Mouse (Mus musculus): ENCODE results near the gene Ttll12.

The Ttll12 gene

DNA sequence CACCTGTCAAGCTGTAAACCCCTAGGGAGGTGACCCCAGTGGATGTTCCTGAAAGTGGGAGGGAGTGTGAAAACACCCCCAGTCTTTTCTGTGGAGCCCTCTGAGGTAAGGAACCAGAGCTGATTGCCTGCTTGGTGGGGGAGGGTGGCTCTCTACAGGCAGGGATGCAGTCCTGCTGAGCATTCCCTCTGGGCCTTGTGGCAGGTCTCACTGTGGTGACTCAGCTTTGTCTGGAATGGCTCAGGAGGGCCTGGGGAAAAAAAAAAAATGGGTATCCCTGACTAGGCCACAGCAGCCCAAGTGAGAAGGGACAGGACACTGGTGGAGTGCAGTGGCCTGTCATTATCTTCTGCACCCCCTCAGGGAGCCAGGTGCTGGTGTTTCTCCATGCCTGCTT lies 1.8 kb downstream of the Ttll12 start:
- no peak for DNase-seq

DNA sequence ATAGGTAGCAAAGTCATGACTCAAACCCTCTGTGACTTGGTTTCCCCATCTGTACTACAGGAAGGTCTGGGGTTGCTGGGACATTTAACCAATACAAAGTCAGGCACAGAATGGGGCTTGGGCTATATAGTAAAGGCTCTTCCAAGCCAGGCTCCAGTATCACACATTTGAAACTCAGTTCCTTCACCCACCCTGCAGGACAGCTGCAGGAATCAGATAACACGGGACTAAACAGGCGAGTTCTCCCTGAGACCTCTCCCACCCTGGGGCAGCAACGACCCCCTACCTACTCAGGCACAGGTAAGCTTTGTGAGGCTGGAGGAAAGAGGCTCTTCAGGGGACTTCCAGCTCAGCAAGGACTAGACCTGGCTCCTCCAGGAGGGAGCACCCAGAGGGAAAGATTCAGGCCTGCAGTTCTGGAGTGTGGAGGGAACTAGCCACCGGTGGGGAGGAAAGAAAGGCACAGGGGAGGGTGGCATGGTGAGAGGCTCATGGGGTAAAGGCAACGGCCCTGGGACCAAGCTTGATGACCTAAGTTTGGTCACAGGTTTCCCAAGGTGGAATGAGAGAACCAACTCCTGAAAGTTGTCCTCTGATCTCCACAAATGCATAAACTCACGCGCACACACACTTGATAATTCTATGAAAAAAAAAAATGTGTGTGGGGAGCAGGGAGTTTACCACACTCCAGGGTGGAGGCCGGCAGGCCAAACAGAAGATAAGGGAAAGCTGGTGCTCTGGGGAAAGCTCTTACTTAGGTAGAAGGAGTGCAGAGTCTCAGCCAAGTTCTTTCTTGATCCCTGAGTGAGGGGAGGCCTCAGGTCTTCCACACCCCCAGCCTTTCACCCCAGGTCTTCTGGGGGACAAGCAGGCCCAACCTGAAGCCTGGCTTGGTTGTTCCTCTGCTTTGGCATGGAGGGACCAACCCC lies 2.4 kb downstream of the Ttll12 start:
- DNase-seq = no peak

- DNase-seq = no peak
Measured at GRCm38 (mm10) chr15:83591758-83592157, 3.2 kb downstream of the Ttll12 start.

GRCm38 (mm10) chr15:83590841-83591240 lies 4.1 kb downstream of the Ttll12 start:
- no peak for DNase-seq

GRCm38 (mm10) chr15:83584741-83585220 lies 10.2 kb downstream of the Ttll12 start:
- DNase-seq = no peak

DNA sequence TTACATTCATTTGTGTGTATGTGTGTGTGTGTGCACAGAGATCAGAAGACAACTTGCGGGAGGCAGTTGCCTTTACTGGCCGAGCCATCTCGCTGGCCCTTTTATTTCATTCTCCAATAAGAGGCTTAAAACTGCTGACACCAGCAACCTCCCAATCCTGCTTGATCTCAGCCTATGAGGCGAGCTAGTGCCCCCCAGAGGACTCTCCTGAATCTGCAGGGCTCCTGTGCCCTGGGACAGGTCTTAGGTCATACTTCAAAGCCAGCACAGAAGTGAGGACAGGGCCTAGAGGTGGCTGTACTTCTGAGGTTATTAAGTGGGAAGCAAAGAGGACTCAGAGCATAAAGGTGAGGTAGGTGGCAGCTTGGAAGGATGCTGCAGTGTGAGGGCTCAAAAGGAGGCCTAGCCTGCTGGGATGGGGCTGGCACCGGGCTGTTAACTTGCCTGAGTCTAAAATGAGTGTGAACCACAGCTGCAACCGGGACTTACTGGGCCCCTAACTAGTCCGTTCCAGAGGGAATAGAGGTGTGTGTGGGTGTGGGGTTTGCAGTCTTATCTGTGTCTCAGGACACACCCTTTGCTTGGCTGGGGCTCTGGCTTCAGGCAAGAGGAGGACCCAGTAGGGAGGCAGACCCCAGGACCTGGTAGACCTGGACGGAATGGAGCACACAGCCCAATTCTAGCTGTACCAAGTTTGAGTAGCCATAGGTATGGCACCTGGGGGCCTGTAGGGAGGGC lies 11.4 kb downstream of the Ttll12 start:
- peak; percentile 69 for DNase-seq

- DNase-seq = no peak
Measured at GRCm38 (mm10) chr15:83582931-83583330, 12.0 kb downstream of the Ttll12 start.

DNA sequence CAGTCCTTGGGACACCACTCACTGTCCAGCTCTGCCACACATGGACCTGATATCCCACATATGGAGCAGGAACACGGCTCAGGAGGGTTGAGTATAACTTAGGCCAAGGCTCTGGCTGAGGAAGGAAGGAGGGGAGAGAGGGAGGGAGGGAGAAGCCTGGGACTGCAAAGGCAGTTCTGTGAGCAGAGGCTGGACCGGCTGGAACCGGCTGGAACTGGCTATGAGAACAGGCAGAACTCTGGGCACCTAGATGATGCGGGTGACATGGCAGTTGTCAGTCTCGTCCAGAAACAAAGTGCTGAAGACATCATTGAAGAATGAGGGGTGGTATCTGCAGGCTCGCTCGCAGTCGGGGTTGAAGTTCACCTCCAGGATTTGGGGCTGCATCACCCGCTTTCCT lies 18.3 kb downstream of the Ttll12 start:
- no peak for DNase-seq

DNA sequence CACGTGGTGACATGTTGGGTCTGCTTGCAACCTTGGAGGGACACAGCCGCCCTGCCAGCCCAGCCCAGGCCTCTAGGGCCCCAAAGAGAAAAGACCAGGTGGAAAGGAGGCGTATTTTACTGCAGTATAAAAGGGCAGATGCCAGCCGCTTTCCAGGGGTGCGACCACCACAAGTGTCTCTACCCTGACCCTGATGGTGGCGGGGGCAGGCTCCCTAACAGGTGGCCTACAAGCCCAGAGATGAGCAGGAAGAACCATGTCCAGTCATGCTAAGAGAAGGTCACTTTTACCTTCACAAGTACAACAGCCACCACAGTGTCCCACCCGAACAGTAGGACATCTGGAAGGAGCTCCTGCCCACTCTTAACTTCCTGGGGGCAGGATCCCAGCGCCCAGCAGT lies 19.4 kb downstream of the Ttll12 start:
- DNase-seq = no peak

- no peak for DNase-seq
Measured at GRCm38 (mm10) chr15:83574731-83575351, 20.1 kb downstream of the Ttll12 start.

GRCm38 (mm10) chr15:83573606-83574005 lies 21.4 kb downstream of the Ttll12 start:
- no peak for DNase-seq

GRCm38 (mm10) chr15:83572132-83572531 lies 22.8 kb downstream of the Ttll12 start:
- DNase-seq = no peak

DNA sequence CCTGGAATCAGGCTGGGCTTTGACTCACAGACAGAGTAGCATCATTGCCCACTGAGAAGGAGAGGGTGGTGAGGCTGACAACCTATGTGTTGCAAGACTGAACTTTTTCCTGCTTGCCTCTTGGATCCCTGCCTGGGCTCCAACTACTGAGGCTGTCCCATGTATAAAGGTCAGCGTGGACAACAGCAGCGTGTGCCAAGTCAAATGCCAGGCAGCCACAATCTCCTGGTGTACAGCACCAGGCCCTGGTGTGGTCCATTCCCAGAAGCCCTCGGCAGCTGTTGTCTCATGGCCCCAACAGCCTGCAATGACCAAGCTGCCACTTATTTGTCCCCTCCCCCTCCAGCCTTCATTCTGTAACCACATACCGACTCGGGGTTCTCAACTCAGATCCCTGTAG lies 23.3 kb downstream of the Ttll12 start:
- no peak for DNase-seq

DNA sequence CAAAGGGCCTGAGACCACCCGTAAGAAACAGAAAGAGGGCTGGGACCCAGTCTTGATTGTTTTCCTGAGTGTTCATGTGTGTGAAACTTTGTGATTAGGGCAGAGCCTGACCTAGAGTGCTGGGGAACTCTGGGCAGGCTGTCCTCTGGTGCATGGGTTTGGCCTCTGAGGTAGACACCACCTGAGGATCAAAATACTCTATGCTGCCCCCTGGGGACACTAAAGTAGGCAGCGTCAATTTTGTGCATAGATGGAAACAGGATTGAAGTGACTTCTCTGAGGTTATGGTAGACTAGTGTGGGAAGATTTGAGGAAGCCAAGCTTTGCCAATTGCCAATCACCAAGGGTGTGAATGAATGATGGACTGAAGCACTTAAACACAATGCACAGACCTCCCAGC lies 24.3 kb downstream of the Ttll12 start:
- no peak for DNase-seq

- DNase-seq = no peak
Measured at GRCm38 (mm10) chr15:83569682-83570081, 25.3 kb downstream of the Ttll12 start.

DNA sequence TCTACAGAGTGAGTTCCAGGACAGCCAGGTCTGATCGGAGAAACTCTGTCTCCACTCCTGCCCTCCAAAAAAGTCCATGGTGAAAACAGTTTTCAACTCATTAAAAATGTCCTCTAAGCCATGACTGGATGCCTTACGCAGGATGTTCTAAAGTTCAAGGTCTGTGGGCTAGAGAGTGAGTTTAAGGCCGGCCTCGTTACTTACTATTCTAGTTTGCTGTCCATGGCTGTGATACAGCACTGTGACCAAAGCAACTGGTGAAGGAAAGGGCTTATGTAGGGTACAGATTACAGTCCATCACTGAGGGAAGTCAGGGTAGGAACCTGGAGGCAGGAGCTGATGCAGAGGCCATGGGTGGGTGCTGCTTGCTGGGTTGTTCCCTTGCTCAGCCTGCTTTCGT lies 26.4 kb downstream of the Ttll12 start:
- DNase-seq = no peak

DNA sequence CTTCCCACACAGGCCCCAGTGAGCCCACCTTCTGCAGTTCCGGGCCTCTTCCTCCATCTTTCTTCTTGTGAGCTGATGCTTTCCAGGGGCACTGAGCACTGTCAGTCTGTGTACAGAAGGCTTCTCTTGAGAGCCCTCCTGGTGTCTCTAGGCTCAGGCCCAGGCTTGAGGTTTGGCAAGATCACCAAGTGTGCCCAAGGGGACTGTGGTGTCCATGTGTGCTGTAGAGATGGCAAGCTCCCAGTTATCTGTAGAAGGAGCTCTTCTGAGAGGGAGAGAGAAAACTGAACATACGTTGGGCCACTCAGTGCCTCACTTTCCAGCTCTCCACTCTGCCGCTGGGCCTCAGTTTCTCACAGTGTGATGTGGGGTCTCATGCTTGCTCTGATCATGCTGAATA lies 27.2 kb downstream of the Ttll12 start:
- DNase-seq = no peak

GRCm38 (mm10) chr15:83566006-83566405 lies 29.0 kb downstream of the Ttll12 start:
- no peak for DNase-seq

- no peak for DNase-seq
Measured at GRCm38 (mm10) chr15:83565434-83565833, 29.5 kb downstream of the Ttll12 start.

DNA sequence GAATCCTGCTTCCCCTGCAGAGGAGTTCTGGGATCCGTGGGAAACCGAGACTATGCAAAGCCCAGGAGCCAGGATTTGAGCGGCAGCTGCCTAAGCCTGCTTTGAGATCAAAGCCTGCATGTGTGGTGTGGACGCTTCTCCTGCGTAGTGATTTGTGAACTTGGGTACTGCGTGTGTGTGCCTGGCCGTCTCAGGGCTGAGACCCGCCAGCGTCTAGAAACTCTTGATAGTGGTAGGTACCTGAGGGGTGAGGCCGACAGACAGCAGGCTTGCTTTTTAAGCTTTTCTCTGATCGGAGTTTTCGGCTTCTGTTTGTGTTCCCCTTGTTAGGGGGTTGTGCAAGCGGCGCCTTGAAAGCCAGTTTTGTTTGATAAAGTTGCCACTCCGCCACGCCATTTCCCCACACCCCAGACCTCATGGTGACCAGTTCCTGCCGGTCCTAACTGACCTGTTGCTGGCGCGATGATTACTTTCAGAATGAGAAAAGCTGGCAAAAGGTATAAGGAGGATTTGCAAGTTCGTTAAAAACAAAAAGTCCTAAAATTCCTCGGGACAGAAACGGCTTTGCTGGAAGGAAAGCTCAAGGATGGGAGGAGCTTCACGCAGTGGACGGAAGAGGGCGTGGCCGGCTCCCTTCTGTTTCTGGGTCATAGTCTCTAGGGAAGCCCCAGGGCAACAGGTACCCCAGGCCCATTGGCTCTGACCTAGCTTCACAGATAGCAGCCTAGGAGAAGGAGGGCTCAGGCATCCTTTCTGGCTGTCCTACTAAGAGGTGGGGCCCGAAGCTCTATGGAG lies 30.9 kb downstream of the Ttll12 start:
- peak; percentile 74 for DNase-seq

DNA sequence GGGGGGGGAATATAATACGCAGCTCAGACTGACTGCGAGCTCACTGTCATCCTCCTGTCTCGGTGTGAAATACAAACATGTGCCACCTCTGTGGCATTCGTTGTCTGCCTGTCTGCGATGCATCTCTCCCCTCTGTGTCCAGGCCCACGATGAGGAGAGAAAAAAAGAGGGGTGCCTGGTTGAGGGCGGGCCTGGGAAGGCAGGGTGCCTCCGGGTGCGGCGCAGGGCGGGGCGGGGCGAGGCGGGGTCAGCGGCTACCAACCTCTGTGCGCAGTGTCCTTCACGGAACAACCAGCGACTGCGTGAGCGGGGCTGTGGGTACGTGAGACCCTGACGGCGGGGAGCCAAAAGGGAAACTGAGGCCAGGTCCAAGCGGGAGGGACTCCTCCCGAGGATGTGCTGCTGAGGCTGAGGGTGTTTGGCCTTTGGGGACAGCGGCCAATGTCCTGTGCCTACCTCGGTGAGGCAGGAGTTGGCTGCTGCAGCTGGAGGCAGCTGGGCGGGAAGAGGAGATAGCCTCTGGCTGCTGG lies 31.6 kb downstream of the Ttll12 start, which contains the start of the genes Tspo and Mcat:
Gene Tspo, plus strand, starts transcription at position 266 of the 530 bp plus-strand sequence.
Gene Mcat, minus strand, starts transcription at position 461 of the 530 bp plus-strand sequence.
- peak; percentile 74 for DNase-seq

- DNase-seq = peak; percentile 87
Measured at GRCm38 (mm10) chr15:83562626-83563270, 32.2 kb downstream of the Ttll12 start.
